Mouse (Mus musculus) CH12.LX (cell line): ENCODE results near the gene Kcnb1. TPM values are rescaled to one million over a fixed set of nuclear protein-coding genes. Genes with fewer than 3 reads are reported as not detected.

Source experiments
- DNase-seq: peaks from one replicate; pipeline ENCODE4 v3.0.0-alpha.2; 2013; ENCODE audit errors: extremely low read depth
- H3K27ac ChIP-seq: 2 replicates; pipeline ENCODE4 v1.5.1; 2012; ENCODE audit warnings: low read depth, mild to moderate bottlenecking, control low read depth, moderate library complexity; ENCODE audit not compliant: insufficient read depth
- H3K27me3 ChIP-seq: replicated peaks from 2 replicates; pipeline ENCODE3; 2012; ENCODE audit warnings: inconsistent platforms
- H3K36me3 ChIP-seq, 2 experiments: replicated peaks in 1 of 2; 2 replicates each; pipeline versions ENCODE3 to v1.6.1; 2012; ENCODE audit warnings: inconsistent platforms in 1 of 2, low read length in 1 of 2, mild to moderate bottlenecking in 1 of 2, mixed read lengths in 1 of 2, moderate library complexity in 1 of 2; ENCODE audit not compliant: control insufficient read depth in 1 of 2, insufficient read depth in 1 of 2
- H3K4me1 ChIP-seq, 2 experiments: 2 replicates each; pipeline ENCODE4 v1.6.1; 2012; ENCODE audit warnings: inconsistent platforms in 1 of 2, moderate library complexity in 1 of 2; ENCODE audit not compliant: insufficient read depth in 2 of 2, control insufficient read depth in 1 of 2
- H3K4me2 ChIP-seq: 2 replicates; pipeline ENCODE4 v1.6.1; 2012; ENCODE audit warnings: low read depth, mild to moderate bottlenecking, control low read depth; ENCODE audit not compliant: poor library complexity, insufficient read depth, severe bottlenecking
- H3K4me3 ChIP-seq, 3 experiments: fragments of 150-350 bp in 1 of 3; sonication (generic) in 1 of 3; replicated peaks in 1 of 3; 2 replicates each; pipeline versions ENCODE3 to v1.5.1; 2011 to 2012; ENCODE audit warnings: low read depth in 2 of 3, low read length in 2 of 3, mild to moderate bottlenecking in 2 of 3, moderate library complexity in 2 of 3, control low read depth in 1 of 3, improper control_type of control experiment in 1 of 3, inconsistent platforms in 1 of 3, mixed read lengths in 1 of 3; ENCODE audit not compliant: poor library complexity in 1 of 3
- H3K79me2 ChIP-seq: replicated peaks from 2 replicates; pipeline ENCODE4 v1.6.1; 2012; ENCODE audit warnings: mild to moderate bottlenecking, moderate library complexity; ENCODE audit not compliant: control insufficient read depth, poor library complexity, insufficient read depth, severe bottlenecking; ENCODE audit errors: extremely low read depth
- H3K9ac ChIP-seq: 2 replicates; pipeline ENCODE4 v1.6.1; 2012; ENCODE audit warnings: low read depth, mild to moderate bottlenecking, control low read depth, moderate library complexity; ENCODE audit not compliant: insufficient read depth
- H3K9me3 ChIP-seq: replicated peaks from 2 replicates; pipeline ENCODE3; 2012; ENCODE audit warnings: low read length, inconsistent platforms, mixed read lengths
- BHLHE40 ChIP-seq: IDR thresholded peaks from 2 replicates; pipeline ENCODE4 v1.6.1; 2011; ENCODE audit warnings: mild to moderate bottlenecking, low read depth, low read length, improper control_type of control experiment
- CHD1 ChIP-seq: IDR thresholded peaks from 2 replicates; pipeline ENCODE4 v1.6.1; 2012; ENCODE audit warnings: low read depth, low read length, improper control_type of control experiment, inconsistent platforms
- CHD2 ChIP-seq: IDR thresholded peaks from 2 replicates; pipeline ENCODE4 v1.6.1; 2011; ENCODE audit warnings: low read length, improper control_type of control experiment
- ELF1 ChIP-seq: IDR thresholded peaks from 2 replicates; pipeline ENCODE4 v1.6.1; 2014; ENCODE audit warnings: low read depth, mild to moderate bottlenecking, inconsistent platforms, low read length, improper control_type of control experiment
- EP300 ChIP-seq: IDR thresholded peaks from 2 replicates; pipeline ENCODE4 v1.6.1; 2011; ENCODE audit warnings: low read length, improper control_type of control experiment
- ETS1 ChIP-seq: conservative IDR thresholded peaks from 2 replicates; pipeline ENCODE4 v1.6.1; 2012; ENCODE audit warnings: low read depth, mild to moderate bottlenecking, inconsistent platforms, low read length, improper control_type of control experiment, moderate library complexity
- GABPA ChIP-seq: IDR thresholded peaks from 2 replicates; pipeline ENCODE4 v1.6.1; 2012; ENCODE audit warnings: low read depth, low read length, improper control_type of control experiment, inconsistent platforms; ENCODE audit not compliant: insufficient replicate concordance
- JUN ChIP-seq: IDR thresholded peaks from 2 replicates; pipeline ENCODE4 v1.6.1; 2011; ENCODE audit warnings: low read depth, mild to moderate bottlenecking, low read length, improper control_type of control experiment, moderate library complexity; ENCODE audit not compliant: insufficient read depth
- JUND ChIP-seq: conservative IDR thresholded peaks from 2 replicates; pipeline ENCODE4 v1.6.1; 2011; ENCODE audit warnings: low read depth, low read length, improper control_type of control experiment
- KAT2A ChIP-seq: IDR thresholded peaks from 2 replicates; pipeline ENCODE4 v1.6.1; 2012; ENCODE audit warnings: low read length, improper control_type of control experiment, inconsistent platforms; ENCODE audit not compliant: insufficient replicate concordance
- MAFK ChIP-seq: IDR thresholded peaks from 2 replicates; pipeline ENCODE4 v1.6.1; 2011; ENCODE audit warnings: low read length, improper control_type of control experiment; ENCODE audit not compliant: insufficient replicate concordance
- MAX ChIP-seq: IDR thresholded peaks from 2 replicates; pipeline ENCODE4 v1.6.1; 2011; ENCODE audit warnings: low read length, improper control_type of control experiment
- MAZ ChIP-seq: IDR thresholded peaks from 2 replicates; pipeline ENCODE4 v1.6.1; 2012; ENCODE audit warnings: low read depth, mild to moderate bottlenecking, inconsistent platforms, low read length, improper control_type of control experiment, moderate library complexity
- MXI1 ChIP-seq: IDR thresholded peaks from 2 replicates; pipeline ENCODE4 v1.6.1; 2011; ENCODE audit warnings: mild to moderate bottlenecking, low read depth, low read length, improper control_type of control experiment
- NELFE ChIP-seq: IDR thresholded peaks from 2 replicates; pipeline ENCODE4 v1.6.1; 2011; ENCODE audit warnings: low read depth, low read length, improper control_type of control experiment
- POLR2A ChIP-seq: IDR thresholded peaks from 2 replicates; pipeline ENCODE4 v1.6.1; 2011; ENCODE audit warnings: low read depth, mild to moderate bottlenecking, improper control_type of control experiment, low read length
- POLR2AphosphoS2 ChIP-seq: IDR thresholded peaks from 2 replicates; pipeline ENCODE4 v1.6.1; 2011; ENCODE audit warnings: low read depth, low read length, improper control_type of control experiment
- RAD21 ChIP-seq: IDR thresholded peaks from 2 replicates; pipeline ENCODE4 v1.6.1; 2011; ENCODE audit warnings: low read depth, mild to moderate bottlenecking, low read length, improper control_type of control experiment, moderate library complexity
- RCOR1 ChIP-seq: conservative IDR thresholded peaks from 2 replicates; pipeline ENCODE4 v1.6.1; 2012; ENCODE audit warnings: low read depth, mild to moderate bottlenecking, inconsistent platforms, low read length, improper control_type of control experiment
- SIN3A ChIP-seq: IDR thresholded peaks from 2 replicates; pipeline ENCODE4 v1.6.1; 2012; ENCODE audit warnings: low read length, improper control_type of control experiment, inconsistent platforms
- SMC3 ChIP-seq: IDR thresholded peaks from 2 replicates; pipeline ENCODE4 v1.6.1; 2011; ENCODE audit warnings: low read depth, low read length, improper control_type of control experiment
- TBP ChIP-seq: conservative IDR thresholded peaks from 2 replicates; pipeline ENCODE4 v1.6.1; 2011; ENCODE audit warnings: low read depth, low read length, improper control_type of control experiment
- TCF12 ChIP-seq: IDR thresholded peaks from 2 replicates; pipeline ENCODE4 v1.6.1; 2014; ENCODE audit warnings: low read depth, mild to moderate bottlenecking, inconsistent platforms, low read length, improper control_type of control experiment
- USF2 ChIP-seq: conservative IDR thresholded peaks from 2 replicates; pipeline ENCODE4 v1.6.1; 2011; ENCODE audit warnings: low read depth, low read length, improper control_type of control experiment
- ZC3H11A ChIP-seq: IDR thresholded peaks from 2 replicates; pipeline ENCODE4 v1.6.1; 2012; ENCODE audit warnings: low read depth, mild to moderate bottlenecking, inconsistent platforms, low read length, improper control_type of control experiment
- ZKSCAN1 ChIP-seq: IDR thresholded peaks from 2 replicates; pipeline ENCODE4 v1.6.1; 2012; ENCODE audit warnings: low read depth, inconsistent platforms, low read length, improper control_type of control experiment, borderline replicate concordance
- ZMIZ1 ChIP-seq: IDR thresholded peaks from 2 replicates; pipeline ENCODE4 v1.6.1; 2012; ENCODE audit warnings: low read depth, mild to moderate bottlenecking, inconsistent platforms, low read length, improper control_type of control experiment
- dilution Hi-C: fragments of 300-500 bp; cut with MboI; formaldehyde crosslinking; loops from 2 replicates; pipeline ENCODE4 v1.14.3; 2020; ENCODE audit warnings: low sequenced_read_pairs; ENCODE audit not compliant: extremely low pct_unique_long_range_greater_than_20kb, extremely low pct_ligation_motif_present
- in situ Hi-C: fragments of 300-500 bp; cut with MboI; formaldehyde crosslinking; loops from 3 replicates; pipeline ENCODE4 v1.14.3; 2019; ENCODE audit warnings: low sequenced_read_pairs, low pct_ligation_motif_present, low pct_unique_long_range_greater_than_20kb, mixed read lengths
- polyA plus RNA-seq: library from polyadenylated mRNA; unstranded; fragments of >175 nt; gene quantifications from 2 replicates; pipeline ENCODE4 v1.2.1, GENCODE M21; 2012; ENCODE audit warnings: low read depth; ENCODE audit not compliant: insufficient read length
- total RNA-seq, 2 experiments: library from RNA; depleted of rRNA; stranded (reverse); fragments of 300-350 nt in 1 of 2; fragments of >200 nt in 1 of 2; gene quantifications; 2 replicates each; pipeline ENCODE4 v1.2.3; 2012 to 2014

Kcnb1 gene
- total and polyA plus RNA-seq, 3 experiments, result 2.5 to 6.6 (median 5.1) TPM

GRCm38 (mm10) chr2:167090271-167090670 is 99.7 kb downstream of the Kcnb1 start:
- no peak overlapping the region for H3K4me3 ChIP-seq
- H3K4me2 ChIP-seq, result no peak overlapping the region
- H3K79me2 ChIP-seq, result no peaks in the 10 kb centered on the region
- H3K27ac ChIP-seq, result no peak overlapping the region
- peaks cover 7% of the 10 kb centered on the region for H3K9me3 ChIP-seq
- H3K27me3 ChIP-seq, result peaks cover 23% of the 10 kb centered on the region
- in situ Hi-C loops (no loop called here), dilution Hi-C loops (no loop called here)
- H3K36me3 ChIP-seq, result no peaks in the 10 kb centered on the region
- no peak for DNase-seq
- H3K9ac ChIP-seq, result no peak overlapping the region
- TF ChIP-seq TBP, result no peak
- TF ChIP-seq KAT2A, result no peak
- no peak for TF ChIP-seq CHD1
- TF ChIP-seq JUND, result no peak
- no peak for TF ChIP-seq ELF1
- no peak for TF ChIP-seq ZKSCAN1
- TF ChIP-seq MAX, result no peak
- TF ChIP-seq ETS1, result no peak
- TF ChIP-seq CHD2, result no peak
- TF ChIP-seq POLR2A, result no peak
- TF ChIP-seq EP300, result no peak
- no peak for TF ChIP-seq RCOR1
- no peak for TF ChIP-seq ZC3H11A
- no peak for TF ChIP-seq ZMIZ1
- no peak for TF ChIP-seq POLR2AphosphoS2
- no peak for TF ChIP-seq JUN
- peaks cover 11 to 15% of the 10 kb centered on the region in 2 experiments for H3K4me1 ChIP-seq

- H3K9ac ChIP-seq, result no peak overlapping the region
- no peaks in the 10 kb centered on the region for H3K79me2 ChIP-seq
- no peaks in the 10 kb centered on the region for H3K36me3 ChIP-seq
- DNase-seq, result no peak
- dilution Hi-C loops (no loop called here), in situ Hi-C loops (no loop called here)
- H3K4me1 ChIP-seq, result peaks cover 11 to 15% of the 10 kb centered on the region in 2 experiments
- H3K4me3 ChIP-seq, result no peak overlapping the region
- H3K9me3 ChIP-seq, result peaks cover 7% of the 10 kb centered on the region
- peaks cover 25% of the 10 kb centered on the region for H3K27me3 ChIP-seq
- TF ChIP-seq MXI1, result no peak
- no peak for TF ChIP-seq CHD2
- TF ChIP-seq RAD21, result no peak
- no peak for TF ChIP-seq JUND
- no peak for TF ChIP-seq MAZ
- TF ChIP-seq POLR2A, result no peak
- no peak for TF ChIP-seq ELF1
- TF ChIP-seq TBP, result no peak
- no peak for TF ChIP-seq ZKSCAN1
- no peak for TF ChIP-seq MAFK
- no peak for TF ChIP-seq SIN3A
- no peak for TF ChIP-seq TCF12
- TF ChIP-seq NELFE, result no peak
- no peak for TF ChIP-seq EP300
- TF ChIP-seq MAX, result no peak
- TF ChIP-seq POLR2AphosphoS2, result no peak
- no peak for TF ChIP-seq GABPA
- TF ChIP-seq SMC3, result no peak
- no peak for TF ChIP-seq USF2
- TF ChIP-seq BHLHE40, result no peak
- no peak overlapping the region for H3K4me2 ChIP-seq
- H3K27ac ChIP-seq, result no peak overlapping the region
Observed at GRCm38 (mm10) chr2:167086836-167087235, 103.1 kb downstream of the Kcnb1 start.
